Mouse (Mus musculus) liver, embryonic 16.5 days (tissue): Measurements from ENCODE around the gene Ambra1. TPM values are rescaled to one million over a fixed set of nuclear protein-coding genes. Genes with fewer than 3 reads are reported as not detected.

ENCODE experiments used
- ATAC-seq: fragments of 200-750 bp; cut with Nextera tagmentation; 2 replicates; pipeline ENCODE4 v1.8.0; 2017; ENCODE audit warnings: low read depth, mild to moderate bottlenecking, moderate number of reproducible peaks, moderate library complexity
- H3K27ac ChIP-seq: fragments of 300-500 bp; sonication (generic); 2 replicates; pipeline ENCODE4 v1.5.1; 2014; ENCODE audit warnings: mild to moderate bottlenecking, low read length
- H3K27me3 ChIP-seq: fragments of 300-500 bp; sonication (generic); 2 replicates; pipeline ENCODE4 v1.6.1; 2014; ENCODE audit warnings: low read depth, low read length, mixed read lengths; ENCODE audit not compliant: control insufficient read depth, insufficient read depth
- H3K36me3 ChIP-seq: fragments of 300-500 bp; sonication (generic); 2 replicates; pipeline ENCODE4 v1.6.1; 2014; ENCODE audit warnings: mild to moderate bottlenecking; ENCODE audit not compliant: control insufficient read depth, insufficient read depth
- H3K4me1 ChIP-seq: fragments of 300-500 bp; sonication (generic); 2 replicates; pipeline ENCODE4 v1.6.1; 2014; ENCODE audit warnings: low read depth, low read length, mixed read lengths; ENCODE audit not compliant: control insufficient read depth
- H3K4me2 ChIP-seq: fragments of 300-500 bp; sonication (generic); 2 replicates; pipeline ENCODE4 v1.6.1; 2014; ENCODE audit warnings: low read depth, low read length, mixed read lengths
- H3K4me3 ChIP-seq: fragments of 300-500 bp; sonication (generic); 2 replicates; pipeline ENCODE4 v1.5.1; 2014; ENCODE audit warnings: low read depth, mild to moderate bottlenecking, low read length
- H3K9ac ChIP-seq: fragments of 300-500 bp; sonication (generic); 2 replicates; pipeline ENCODE4 v1.6.1; 2014; ENCODE audit warnings: low read depth, low read length
- H3K9me3 ChIP-seq: fragments of 300-500 bp; sonication (generic); replicated peaks from 2 replicates; pipeline ENCODE4 v1.6.1; 2016; ENCODE audit warnings: low read length; ENCODE audit not compliant: control insufficient read depth
- WGBS: fragments of 180-500 bp; shearing (Covaris S2); extraction: QIAGEN DNeasy Blood & Tissue Kit; methylation state at CpG from one replicate; pipeline ENCODE4 v1.1.7; 2014; ENCODE audit not compliant: insufficient replicate concordance; 5-methylcytosine and 5-hydroxymethylcytosine counted together
- polyA plus RNA-seq: library from polyadenylated mRNA; unstranded; fragments of >200 nt; fragmentation: Nextera tagmentation; extraction: Ambion mirVana; gene quantifications from 2 replicates; pipeline ENCODE4 v1.2.1, GENCODE M21; 2015

Gene Ambra1
- polyA plus RNA-seq, 1 experiment from 2014 or later, result 6.1 TPM

DNA sequence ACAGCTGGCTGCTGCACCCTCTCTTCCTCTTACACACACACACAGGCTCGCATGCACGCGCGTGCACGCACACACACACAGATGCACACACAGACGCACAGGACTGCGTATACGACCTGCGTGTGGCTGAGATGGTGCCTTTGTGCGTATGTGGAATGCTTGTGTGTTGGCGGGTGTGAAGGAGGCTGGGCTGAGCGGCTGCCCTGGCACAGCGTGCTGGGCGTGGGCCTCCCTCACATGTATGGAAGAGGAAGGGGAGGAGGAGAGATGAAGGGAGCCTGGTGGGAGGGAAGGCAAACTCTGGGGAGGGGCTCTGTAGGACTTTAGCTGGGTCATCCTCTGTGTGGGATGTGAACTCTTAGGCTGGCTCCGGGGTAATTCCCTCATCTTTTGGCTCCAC, 195.5 kb downstream of the Ambra1 start:
- Histone ChIP-seq H3K27ac (no peak overlapping the region), H3K9me3 (no peaks in the 10 kb centered on the region), H3K9ac (no peak overlapping the region), H3K4me3 (no peak overlapping the region), H3K4me1 (peaks cover 30% of the 10 kb centered on the region), H3K36me3 (no peaks in the 10 kb centered on the region), H3K4me2 (no peak overlapping the region), H3K27me3 (peaks cover 42% of the 10 kb centered on the region)
- 70% methylated on average over 15 of the region's 15 CpGs for WGBS
- ATAC-seq, result no peak

DNA sequence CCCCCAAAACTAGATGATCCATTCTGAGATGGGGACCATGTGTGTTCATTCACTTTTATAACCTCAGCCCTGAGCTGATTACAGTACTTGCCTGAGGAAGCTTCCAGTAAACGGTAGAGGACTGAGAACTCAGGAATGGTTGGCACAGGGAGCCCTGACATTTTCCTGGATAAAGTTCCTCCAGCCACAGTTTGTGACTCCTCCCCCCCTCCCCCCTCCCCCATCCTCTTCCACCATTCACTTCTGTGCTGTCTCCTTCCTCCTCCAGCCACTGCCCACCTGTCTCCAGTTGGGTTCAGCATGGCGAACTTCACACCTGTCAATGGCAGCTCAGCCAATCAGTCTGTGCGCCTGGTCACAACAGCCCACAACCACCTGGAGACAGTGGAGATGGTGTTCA, 197.0 kb downstream of the Ambra1 start, which contains the start of gene Chrm4:
Gene Chrm4, plus strand, starts transcription at position 301 of the 400 bp plus-strand sequence.
- WGBS, result 69% methylated on average over 3 of the region's 3 CpGs
- Histone ChIP-seq H3K9me3 (no peaks in the 10 kb centered on the region), H3K4me2 (no peak within 1 kb of the TSS), H3K36me3 (no peaks in the 10 kb centered on the region), H3K9ac (no peak within 1 kb of the TSS), H3K27me3 (peaks cover 45% of the 10 kb centered on the region), H3K27ac (no peak within 1 kb of the TSS), H3K4me1 (peaks cover 35% of the 10 kb centered on the region), H3K4me3 (no peak within 1 kb of the TSS)
- no peak for ATAC-seq

DNA sequence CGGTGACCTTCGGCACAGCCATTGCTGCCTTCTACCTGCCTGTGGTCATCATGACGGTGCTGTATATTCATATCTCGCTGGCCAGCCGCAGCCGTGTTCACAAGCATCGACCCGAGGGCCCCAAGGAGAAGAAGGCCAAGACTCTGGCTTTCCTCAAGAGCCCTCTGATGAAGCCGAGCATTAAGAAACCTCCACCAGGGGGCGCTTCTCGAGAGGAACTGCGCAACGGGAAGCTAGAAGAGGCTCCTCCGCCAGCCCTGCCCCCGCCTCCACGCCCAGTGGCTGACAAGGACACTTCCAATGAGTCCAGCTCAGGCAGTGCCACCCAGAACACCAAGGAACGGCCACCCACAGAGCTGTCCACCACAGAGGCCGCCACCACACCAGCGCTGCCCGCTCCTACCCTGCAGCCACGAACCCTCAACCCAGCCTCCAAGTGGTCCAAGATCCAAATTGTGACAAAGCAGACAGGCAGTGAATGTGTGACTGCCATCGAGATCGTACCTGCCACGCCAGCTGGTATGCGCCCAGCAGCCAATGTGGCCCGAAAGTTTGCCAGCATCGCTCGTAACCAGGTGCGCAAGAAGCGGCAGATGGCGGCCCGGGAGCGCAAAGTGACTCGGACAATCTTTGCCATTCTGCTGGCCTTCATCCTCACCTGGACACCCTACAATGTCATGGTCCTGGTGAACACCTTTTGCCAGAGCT, 198.0 kb downstream of the Ambra1 start:
- H3K9ac ChIP-seq, result no peak overlapping the region
- WGBS, result 36% methylated on average over 34 of the region's 34 CpGs
- no peak for ATAC-seq
- H3K4me2 ChIP-seq, result no peak overlapping the region
- H3K4me1 ChIP-seq, result peaks cover 35% of the 10 kb centered on the region
- H3K27ac ChIP-seq, result no peak overlapping the region
- peaks cover 36% of the 10 kb centered on the region for H3K27me3 ChIP-seq
- no peak overlapping the region for H3K4me3 ChIP-seq
- H3K9me3 ChIP-seq, result no peaks in the 10 kb centered on the region
- H3K36me3 ChIP-seq, result peaks cover under 1% of the 10 kb centered on the region; the same call in 1 of the 2 replicates

DNA sequence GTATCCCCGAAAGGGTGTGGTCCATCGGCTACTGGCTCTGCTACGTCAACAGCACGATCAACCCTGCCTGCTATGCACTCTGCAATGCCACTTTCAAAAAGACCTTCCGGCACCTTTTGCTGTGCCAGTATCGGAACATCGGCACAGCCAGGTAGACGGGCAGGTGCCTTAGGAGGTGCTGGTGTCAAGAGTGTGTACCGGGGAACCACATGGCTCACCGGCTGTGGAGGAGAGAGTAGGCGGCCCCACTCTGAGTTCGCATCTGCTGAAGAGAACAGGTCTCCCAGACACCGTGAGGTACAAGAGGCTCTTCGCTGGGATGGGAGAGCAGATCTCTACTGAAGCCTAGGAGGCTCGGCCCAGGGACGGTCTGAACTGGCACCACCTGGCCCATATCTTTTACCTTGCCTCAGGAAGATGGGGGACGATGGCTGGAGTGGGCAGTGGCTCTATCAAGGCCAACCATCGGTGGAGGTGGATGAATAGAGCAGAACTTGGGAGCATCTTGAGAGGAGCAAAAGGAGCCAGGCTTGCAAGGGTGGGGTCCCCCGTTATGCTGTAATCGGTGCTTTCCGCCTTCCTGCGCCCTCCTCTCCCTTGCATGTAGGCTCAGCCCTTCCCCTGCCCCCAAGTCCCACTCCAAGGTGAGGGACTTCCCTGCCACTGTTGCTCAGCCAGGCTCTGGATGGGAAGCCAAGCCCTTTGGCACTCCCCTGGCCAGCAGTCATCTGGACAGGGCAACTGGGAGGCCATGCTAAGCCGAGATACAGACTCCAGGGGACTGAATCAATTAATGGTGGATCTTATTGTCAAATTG, 198.8 kb downstream of the Ambra1 start:
- Histone ChIP-seq H3K9me3 (no peaks in the 10 kb centered on the region), H3K4me2 (no peak overlapping the region), H3K4me3 (no peak overlapping the region), H3K36me3 (peaks cover 7% of the 10 kb centered on the region), H3K4me1 (peaks cover 31% of the 10 kb centered on the region), H3K27ac (no peak overlapping the region), H3K27me3 (peaks cover 28% of the 10 kb centered on the region), H3K9ac (no peak overlapping the region)
- ATAC-seq, result no peak
- WGBS, result 75% methylated on average over 23 of the region's 23 CpGs

DNA sequence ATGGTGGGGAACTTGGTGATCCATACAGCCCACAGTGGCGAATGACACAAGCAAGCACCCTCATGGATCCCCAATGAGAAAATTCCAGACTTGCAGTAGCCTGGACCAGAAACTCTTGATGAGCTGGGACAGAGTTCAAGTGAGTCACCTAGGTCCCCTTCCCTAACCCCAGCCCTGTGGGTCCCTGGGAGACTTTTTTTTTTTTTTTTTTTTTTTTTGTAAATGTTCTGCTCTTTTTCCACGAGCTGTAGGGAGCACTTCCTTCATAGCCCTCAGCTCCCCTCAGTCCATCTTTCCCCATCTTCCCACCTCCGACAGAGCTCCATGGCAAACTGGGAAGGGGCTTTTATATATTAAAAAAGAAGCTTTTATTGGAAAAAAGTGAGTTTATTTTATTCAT, 199.5 kb downstream of the Ambra1 start:
- Histone ChIP-seq H3K9me3 (no peaks in the 10 kb centered on the region), H3K9ac (no peak overlapping the region), H3K36me3 (peaks cover 11% of the 10 kb centered on the region), H3K4me2 (no peak overlapping the region), H3K4me1 (peaks cover 29% of the 10 kb centered on the region), H3K27me3 (peaks cover 21% of the 10 kb centered on the region), H3K27ac (no peak overlapping the region), H3K4me3 (no peak overlapping the region)
- WGBS, result 64% methylated on average over 3 of the region's 3 CpGs
- no peak for ATAC-seq

DNA sequence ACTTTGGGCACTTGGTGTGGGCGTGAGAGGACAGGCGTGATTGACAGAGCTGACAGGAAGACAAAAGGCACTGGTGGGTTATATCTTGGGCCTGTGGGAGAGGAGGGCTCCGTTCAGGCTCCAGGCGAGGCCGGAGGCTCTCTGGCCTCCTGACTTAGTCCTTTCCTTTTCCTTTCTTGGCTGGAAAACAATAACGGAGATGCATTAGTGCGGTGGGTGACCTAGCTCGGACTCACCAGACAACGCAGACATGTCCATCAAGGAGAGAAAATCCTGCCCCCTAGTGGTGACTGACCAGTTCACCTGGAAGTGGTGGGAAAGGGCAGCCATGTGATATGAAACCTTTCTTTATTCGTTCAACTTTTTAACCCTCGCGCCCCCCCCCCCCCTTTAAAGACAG, 200.0 kb downstream of the Ambra1 start:
- no peak overlapping the region for H3K4me3 ChIP-seq
- WGBS, result 14% methylated on average over 12 of the region's 12 CpGs
- ATAC-seq, result no peak
- H3K27ac ChIP-seq, result no peak overlapping the region
- H3K9me3 ChIP-seq, result no peaks in the 10 kb centered on the region
- H3K36me3 ChIP-seq, result peaks cover 16% of the 10 kb centered on the region
- H3K27me3 ChIP-seq, result peaks cover 21% of the 10 kb centered on the region
- 0 out of 2 replicates have a peak overlapping the region, but pooled peaks have one; percentile 4 for H3K4me2 ChIP-seq
- H3K4me1 ChIP-seq, result peaks cover 29% of the 10 kb centered on the region
- H3K9ac ChIP-seq, result no peak overlapping the region

DNA sequence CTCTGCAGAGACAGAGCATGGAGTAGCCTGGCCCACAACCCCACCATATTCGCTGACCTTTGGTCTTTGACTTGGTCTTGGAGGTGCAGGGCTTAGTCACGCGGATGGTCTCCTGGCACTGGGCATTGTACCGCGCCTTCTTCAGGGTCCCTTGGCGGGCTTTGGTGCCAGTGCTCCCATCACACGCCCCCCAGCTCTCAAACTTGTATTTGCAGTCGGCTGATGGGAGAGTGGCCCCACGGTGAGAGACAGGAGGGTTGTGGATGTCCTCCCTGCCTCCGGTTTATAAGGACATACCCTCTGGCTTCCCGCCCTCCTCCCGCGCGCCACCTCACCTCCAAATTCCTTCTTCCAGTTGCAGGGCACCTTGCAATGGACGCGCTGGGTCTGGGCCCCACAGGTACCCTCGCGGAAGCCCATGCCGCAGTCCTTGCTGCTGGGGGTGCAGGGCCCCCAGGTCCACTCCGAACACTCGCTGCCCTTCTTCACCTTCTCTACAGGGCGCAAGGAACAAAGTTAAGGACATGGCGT, 200.9 kb downstream of the Ambra1 start:
- 16% methylated on average over 23 of the region's 23 CpGs for WGBS
- H3K9ac ChIP-seq, result no peak overlapping the region
- H3K27ac ChIP-seq, result no peak overlapping the region
- no peaks in the 10 kb centered on the region for H3K9me3 ChIP-seq
- peaks cover 21% of the 10 kb centered on the region for H3K27me3 ChIP-seq
- ATAC-seq, result no peak
- H3K36me3 ChIP-seq, result peaks cover 19% of the 10 kb centered on the region
- H3K4me3 ChIP-seq, result peak overlapping the region; percentile 27
- peak overlapping the region; percentile 58 for H3K4me2 ChIP-seq
- peaks cover 29% of the 10 kb centered on the region for H3K4me1 ChIP-seq

DNA sequence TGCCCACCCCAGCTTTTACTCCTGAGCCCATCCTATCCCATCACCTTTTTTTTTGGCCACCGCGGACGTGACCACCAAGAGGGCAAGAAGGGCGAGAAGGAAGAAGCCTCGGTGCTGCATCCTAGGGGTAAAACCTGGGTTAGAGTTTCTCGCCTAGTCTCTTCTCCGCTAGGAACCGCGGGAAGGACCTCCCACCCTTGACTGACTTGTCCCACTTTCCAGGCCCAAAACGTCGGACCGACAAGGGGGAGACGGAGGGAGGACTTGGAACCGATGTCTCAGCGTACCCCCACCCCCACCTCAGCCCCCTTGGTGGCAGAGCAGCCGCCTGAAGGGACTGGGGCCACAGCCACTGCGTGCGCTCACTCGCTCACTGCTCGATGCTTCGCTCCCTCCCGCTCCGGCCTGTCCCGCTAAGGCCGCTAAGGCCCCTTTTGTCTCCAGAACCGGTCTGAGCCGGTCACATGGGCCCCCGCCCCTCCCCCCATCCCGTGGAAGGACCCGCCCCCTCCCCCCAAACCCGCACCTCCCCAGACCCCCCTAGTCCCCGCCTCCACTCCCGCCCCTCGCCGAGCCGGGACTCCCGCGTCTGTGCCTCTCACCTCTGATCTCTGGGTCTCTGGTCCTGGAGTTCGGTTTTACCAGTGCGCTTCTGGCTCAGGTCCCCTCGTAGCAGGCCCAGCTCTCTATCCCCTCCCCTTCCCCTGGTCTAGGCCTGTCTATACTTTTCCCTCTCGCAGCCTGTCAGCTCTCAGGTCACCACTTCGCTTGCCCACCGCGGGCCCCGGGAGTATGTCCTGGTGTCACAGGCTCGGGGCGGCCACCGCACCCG, 201.6 kb downstream of the Ambra1 start:
- Histone ChIP-seq H3K27me3 (peaks cover 21% of the 10 kb centered on the region), H3K36me3 (peaks cover 26% of the 10 kb centered on the region), H3K4me3 (peak overlapping the region; percentile 27), H3K27ac (no peak overlapping the region), H3K9ac (peak overlapping the region; percentile 36), H3K4me1 (peaks cover 29% of the 10 kb centered on the region), H3K4me2 (peak overlapping the region; percentile 58), H3K9me3 (no peaks in the 10 kb centered on the region)
- no peak for ATAC-seq
- WGBS, result 5% methylated on average over 49 of the region's 50 CpGs
